Mouse (Mus musculus) heart, embryonic 14.5 days (tissue): Measurements from ENCODE around the gene Olfr1299. TPM values are rescaled to one million over a fixed set of nuclear protein-coding genes. Genes with fewer than 3 reads are reported as not detected.

Source experiments
- ATAC-seq: fragments of 200-750 bp; cut with Nextera tagmentation; 2 replicates; pipeline ENCODE4 v1.8.0; 2017; ENCODE audit warnings: low read depth, moderate TSS enrichment; ENCODE audit not compliant: insufficient number of reproducible peaks, insufficient read depth, low FRiP score
- H3K27ac ChIP-seq, 2 experiments: fragments of 200-500 bp in 1 of 2; fragments of 300-500 bp in 1 of 2; sonication (generic) in 1 of 2; replicated peaks in 1 of 2; 2 replicates each; pipeline ENCODE4 v1.5.1; 2012 to 2014; ENCODE audit warnings: low read depth in 2 of 2, low read length in 2 of 2, control low read depth in 1 of 2, mild to moderate bottlenecking in 1 of 2, mixed read lengths in 1 of 2; ENCODE audit not compliant: control insufficient read depth in 1 of 2, insufficient read depth in 1 of 2
- H3K27me3 ChIP-seq: fragments of 300-500 bp; sonication (generic); 2 replicates; pipeline ENCODE4 v1.6.1; 2014; ENCODE audit warnings: mild to moderate bottlenecking, low read length, control low read depth; ENCODE audit not compliant: control insufficient read depth, insufficient read depth
- H3K36me3 ChIP-seq: fragments of 300-500 bp; sonication (generic); 2 replicates; pipeline ENCODE4 v1.6.1; 2014; ENCODE audit warnings: mild to moderate bottlenecking, control low read depth, low read length, mixed read lengths; ENCODE audit not compliant: control insufficient read depth, insufficient read depth
- H3K4me1 ChIP-seq, 2 experiments: fragments of 200-500 bp in 1 of 2; fragments of 300-500 bp in 1 of 2; sonication (generic) in 1 of 2; 2 replicates each; pipeline ENCODE4 v1.6.1; 2012 to 2014; ENCODE audit warnings: low read length in 2 of 2, control low read depth in 1 of 2, mixed read lengths in 1 of 2; ENCODE audit not compliant: control insufficient read depth in 2 of 2, insufficient read depth in 2 of 2
- H3K4me2 ChIP-seq: fragments of 300-500 bp; sonication (generic); 2 replicates; pipeline ENCODE4 v1.6.1; 2014; ENCODE audit warnings: mild to moderate bottlenecking, low read length
- H3K4me3 ChIP-seq, 2 experiments: fragments of 200-500 bp in 1 of 2; fragments of 300-500 bp in 1 of 2; sonication (generic) in 1 of 2; 2 replicates each; pipeline ENCODE4 v1.5.1; 2012 to 2014; ENCODE audit warnings: low read length in 2 of 2, mild to moderate bottlenecking in 2 of 2, control low read depth in 1 of 2, low read depth in 1 of 2, moderate library complexity in 1 of 2; ENCODE audit not compliant: control insufficient read depth in 1 of 2, insufficient read depth in 1 of 2
- H3K9ac ChIP-seq: fragments of 300-500 bp; sonication (generic); 2 replicates; pipeline ENCODE4 v1.6.1; 2014; ENCODE audit warnings: mild to moderate bottlenecking, low read length
- H3K9me3 ChIP-seq: fragments of 300-500 bp; sonication (generic); 2 replicates; pipeline ENCODE4 v1.6.1; 2016; ENCODE audit warnings: low read length, control low read depth; ENCODE audit not compliant: control insufficient read depth
- WGBS: fragments of 180-500 bp; shearing (Covaris S2); extraction: QIAGEN DNeasy Blood & Tissue Kit; methylation state at CpG from one replicate; pipeline ENCODE4 v1.1.7; 2014; 5-methylcytosine and 5-hydroxymethylcytosine counted together
- polyA plus RNA-seq: library from polyadenylated mRNA; unstranded; fragments of >200 nt; fragmentation: Nextera tagmentation; extraction: Ambion mirVana; gene quantifications from 2 replicates; pipeline ENCODE4 v1.2.1, GENCODE M21; 2014

The Olfr1299 gene
- not detected in 2 replicates for polyA plus RNA-seq

DNA sequence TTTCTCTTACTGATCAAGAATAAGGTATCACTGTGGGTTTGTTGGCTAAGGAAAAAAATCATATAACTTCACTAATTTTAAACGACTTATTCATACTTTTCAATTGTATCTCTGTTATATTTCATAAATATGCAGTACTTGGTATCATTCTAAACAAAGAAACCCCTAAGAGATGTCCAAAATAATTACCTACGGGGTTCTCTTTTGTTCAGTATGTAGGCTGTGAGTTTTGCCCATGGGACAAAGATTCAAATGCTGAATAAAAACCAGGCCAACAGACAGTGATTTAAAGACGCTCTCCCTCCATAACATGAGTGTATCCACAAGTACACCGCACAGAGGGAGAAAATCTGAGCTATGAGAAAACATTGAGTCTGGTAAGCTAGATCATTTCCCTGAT is at the start of gene Olfr1299:
TSS of gene Olfr1299 (plus strand) at position 301 of the 400 bp plus-strand sequence.
- Histone ChIP-seq H3K36me3 (no peaks in the 10 kb centered on the region), H3K9me3 (no peaks in the 10 kb centered on the region), H3K4me3 (no peak within 1 kb of the TSS), H3K4me2 (no peak within 1 kb of the TSS), H3K27ac (no peak within 1 kb of the TSS), H3K4me1 (no peaks in the 10 kb centered on the region), H3K9ac (no peak within 1 kb of the TSS), H3K27me3 (no peaks in the 10 kb centered on the region)
- 62% methylated on average over 4 of the region's 4 CpGs for WGBS
- ATAC-seq, result no peak

DNA sequence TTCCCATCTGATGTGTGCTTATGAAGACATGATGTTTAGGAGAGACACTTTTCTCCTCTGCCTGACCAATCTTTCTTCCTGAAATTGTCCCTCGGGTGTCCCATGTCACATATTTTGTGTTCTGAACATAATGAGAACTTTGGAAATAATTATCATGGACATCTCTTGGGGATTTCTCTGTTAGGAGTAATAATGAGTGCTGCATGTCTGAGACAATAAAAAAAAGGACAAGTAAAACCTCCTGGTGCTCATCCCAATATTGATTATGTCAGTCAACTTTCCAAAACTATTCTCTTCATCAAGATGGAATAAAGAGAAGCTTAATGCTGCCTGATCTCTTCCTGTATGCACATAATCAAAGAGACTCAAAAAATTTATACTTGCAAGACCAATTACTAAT is 34.8 kb upstream of the Olfr1299 start, which contains the start of gene Olfr1297:
TSS of gene Olfr1297 (minus strand) at position 101 of the 400 bp plus-strand sequence.
- no peak within 1 kb of the TSS for H3K27ac ChIP-seq
- 58% methylated on average over 1 of the region's 1 CpGs for WGBS
- H3K9ac ChIP-seq, result no peak within 1 kb of the TSS
- H3K4me1 ChIP-seq, result no peaks in the 10 kb centered on the region
- no peak within 1 kb of the TSS for H3K4me2 ChIP-seq
- H3K4me3 ChIP-seq, result no peak within 1 kb of the TSS
- H3K9me3 ChIP-seq, result no peaks in the 10 kb centered on the region; the same call in 1 of the 2 replicates
- ATAC-seq, result no peak
- H3K36me3 ChIP-seq, result no peaks in the 10 kb centered on the region
- no peaks in the 10 kb centered on the region for H3K27me3 ChIP-seq

DNA sequence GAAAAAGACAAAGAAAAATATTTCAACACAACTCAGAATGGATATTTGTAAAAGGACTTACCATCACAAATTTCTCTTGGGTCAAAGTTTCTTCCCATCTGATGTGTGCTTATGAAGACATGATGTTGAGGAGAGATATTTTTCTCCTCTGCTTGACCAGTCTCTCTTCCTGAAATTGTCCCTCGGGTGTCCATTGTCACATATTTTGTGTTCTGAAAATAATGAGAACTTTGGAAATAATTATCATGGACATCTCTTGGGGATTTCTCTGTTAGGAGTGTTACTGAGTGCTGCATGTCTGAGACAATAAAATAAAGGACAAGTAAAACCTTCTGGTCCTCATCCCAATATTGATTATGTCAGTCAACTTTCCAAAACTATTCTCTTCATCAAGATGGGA is 12.1 kb upstream of the Olfr1299 start, which contains the start of gene Olfr1298:
TSS of gene Olfr1298 (minus strand) at position 101 of the 400 bp plus-strand sequence.
- H3K27ac ChIP-seq, result no peak within 1 kb of the TSS
- H3K4me3 ChIP-seq, result no peak within 1 kb of the TSS
- no peak within 1 kb of the TSS for H3K4me2 ChIP-seq
- no peaks in the 10 kb centered on the region for H3K27me3 ChIP-seq
- H3K9ac ChIP-seq, result no peak within 1 kb of the TSS
- 62% methylated on average over 1 of the region's 1 CpGs for WGBS
- no peaks in the 10 kb centered on the region for H3K9me3 ChIP-seq
- H3K4me1 ChIP-seq, result no peaks in the 10 kb centered on the region
- H3K36me3 ChIP-seq, result no peaks in the 10 kb centered on the region
- ATAC-seq, result no peak

Other genes with a start within 250 kb of the Olfr1299 start
- not detected in 2 replicates for gene Olfr1286, start 238.3 kb upstream of the Olfr1299 start, polyA plus RNA-seq
- not detected in 2 replicates for gene Olfr1287, start 212.3 kb upstream of the Olfr1299 start, polyA plus RNA-seq
- not detected in 2 replicates for gene Olfr1288, start 187.3 kb upstream of the Olfr1299 start, polyA plus RNA-seq
- not detected in 2 replicates for gene Olfr1289, start 180.6 kb upstream of the Olfr1299 start, polyA plus RNA-seq
- not detected in 2 replicates for gene Olfr1290, start 167.6 kb upstream of the Olfr1299 start, polyA plus RNA-seq
- not detected in 2 replicates for gene Olfr1291-ps1, start 164.2 kb upstream of the Olfr1299 start, polyA plus RNA-seq
- gene Olfr1293-ps, start 136.2 kb upstream of the Olfr1299 start, polyA plus RNA-seq, result not detected in 2 replicates
- gene Olfr1294, start 121.1 kb upstream of the Olfr1299 start, polyA plus RNA-seq, result not detected in 2 replicates
- gene Olfr1295, start 91.7 kb upstream of the Olfr1299 start, polyA plus RNA-seq, result not detected in 2 replicates
- gene Olfr1297, start 34.9 kb upstream of the Olfr1299 start, polyA plus RNA-seq, result not detected in 2 replicates
- gene Olfr1298, start 12.2 kb upstream of the Olfr1299 start, polyA plus RNA-seq, result not detected in 2 replicates
- gene Olfr1301, start 89.6 kb downstream of the Olfr1299 start, polyA plus RNA-seq, result not detected in 2 replicates
- not detected in 2 replicates for gene Olfr1302, start 116.0 kb downstream of the Olfr1299 start, polyA plus RNA-seq
- not detected in 2 replicates for gene Olfr1303, start 158.9 kb downstream of the Olfr1299 start, polyA plus RNA-seq
- not detected in 2 replicates for gene Olfr1305, start 215.7 kb downstream of the Olfr1299 start, polyA plus RNA-seq